Mouse (Mus musculus) lung, adult 2 months (tissue): ENCODE results near the gene Lamtor2.

ENCODE experiments used
- CTCF ChIP-seq: fragments of 200-500 bp; IDR thresholded peaks from 2 replicates; pipeline ENCODE4 v1.5.1; 2011; ENCODE audit warnings: mild to moderate bottlenecking, low read length, control low read depth; ENCODE audit not compliant: insufficient read depth
- POLR2A ChIP-seq: fragments of 200-500 bp; IDR thresholded peaks from 2 replicates; pipeline ENCODE4 v1.6.1; 2011; ENCODE audit warnings: low read depth, mild to moderate bottlenecking, control low read depth, low read length, borderline replicate concordance; ENCODE audit errors: extremely low read depth

GRCm38 (mm10) chr3:88540085-88540484, 12.8 kb downstream of the Lamtor2 start:
- TF ChIP-seq CTCF (no peak), POLR2A (no peak)
